Mouse (Mus musculus): ENCODE data around the gene Cbln3.

DNA sequence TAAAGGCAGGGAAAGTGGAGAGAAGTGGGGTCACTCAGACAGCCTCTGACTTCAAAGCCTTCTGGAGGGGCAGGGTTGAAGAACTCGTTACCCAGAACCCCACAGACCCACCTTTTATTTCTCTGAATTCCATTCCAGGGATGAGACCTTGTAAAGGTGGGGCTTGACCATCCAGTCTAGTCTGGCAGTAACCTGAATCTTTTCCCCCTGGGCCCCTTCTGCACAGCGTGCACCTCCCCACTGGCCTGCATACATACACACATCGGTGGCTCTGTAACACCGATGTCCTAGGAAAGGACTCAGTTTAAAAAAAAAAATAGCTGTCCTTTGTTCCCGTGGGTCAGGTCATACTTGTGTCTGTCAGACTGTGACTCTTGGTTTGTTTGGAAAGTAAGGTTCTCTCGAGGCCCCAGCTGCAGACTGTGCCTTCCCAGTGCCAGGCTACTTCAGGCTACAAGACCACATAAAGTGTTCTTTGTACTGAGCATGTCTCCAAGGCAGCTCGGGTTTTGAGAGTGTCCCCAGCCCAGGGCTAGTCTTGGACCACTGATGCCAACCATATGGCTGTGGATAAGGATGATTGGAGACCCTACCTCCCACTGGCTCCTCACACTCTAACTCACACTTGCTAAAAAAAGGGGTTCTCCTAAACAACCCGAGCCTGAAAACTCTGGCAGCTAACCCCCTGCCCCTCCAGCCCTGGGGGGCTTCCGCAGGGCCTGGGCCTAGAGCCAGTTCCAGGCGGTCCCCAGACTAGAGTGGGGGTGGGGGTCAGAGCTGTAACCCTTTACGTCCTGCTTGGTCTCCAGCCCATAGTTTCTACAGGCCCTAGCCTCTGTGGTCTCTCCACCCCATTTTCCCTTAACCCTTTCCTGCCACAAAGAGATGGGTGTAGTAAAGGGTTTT, 31.3 kb downstream of the Cbln3 start:
- TF ChIP-seq EP300 (IDR thresholded peaks at IDR 0.05; ENCODE audit: low read depth), result no peak
- no peak for TF ChIP-seq CTCF (IDR thresholded peaks at IDR 0.05; ENCODE audit: low read depth)
